Mouse (Mus musculus) lung, embryonic 14.5 days (tissue): Measurements from ENCODE around the gene 4833439L19Rik. TPM values are rescaled to one million over a fixed set of nuclear protein-coding genes. Genes with fewer than 3 reads are reported as not detected.

Experiments
- ATAC-seq: fragments of 200-750 bp; cut with Nextera tagmentation; 2 replicates; pipeline ENCODE4 v1.8.0; 2017; ENCODE audit warnings: mild to moderate bottlenecking, moderate TSS enrichment, moderate library complexity; ENCODE audit not compliant: insufficient read depth
- DNase-seq: peaks from one replicate; pipeline ENCODE4 v3.0.0-alpha.2; 2015
- H3K27ac ChIP-seq: fragments of 300-500 bp; sonication (generic); 2 replicates; pipeline ENCODE4 v1.5.1; 2014; ENCODE audit warnings: low read depth, mild to moderate bottlenecking, moderate library complexity
- H3K27me3 ChIP-seq: fragments of 300-500 bp; sonication (generic); 2 replicates; pipeline ENCODE4 v1.6.1; 2014; ENCODE audit warnings: low read length, control low read depth; ENCODE audit not compliant: insufficient read depth
- H3K36me3 ChIP-seq: fragments of 300-500 bp; sonication (generic); 2 replicates; pipeline ENCODE4 v1.6.1; 2014; ENCODE audit warnings: control low read depth; ENCODE audit not compliant: insufficient read depth
- H3K4me1 ChIP-seq: fragments of 300-500 bp; sonication (generic); 2 replicates; pipeline ENCODE4 v1.6.1; 2014; ENCODE audit warnings: antibody characterized with exemption, control low read depth; ENCODE audit not compliant: insufficient read depth
- H3K4me2 ChIP-seq: fragments of 300-500 bp; sonication (generic); 2 replicates; pipeline ENCODE4 v1.6.1; 2014; ENCODE audit warnings: mild to moderate bottlenecking
- H3K4me3 ChIP-seq: fragments of 300-500 bp; sonication (generic); 2 replicates; pipeline ENCODE4 v1.5.1; 2014; ENCODE audit warnings: low read depth, low read length
- H3K9ac ChIP-seq: fragments of 300-500 bp; sonication (generic); 2 replicates; pipeline ENCODE4 v1.6.1; 2014
- H3K9me3 ChIP-seq: fragments of 300-500 bp; sonication (generic); 2 replicates; pipeline ENCODE4 v1.6.1; 2016; ENCODE audit warnings: low read depth, low read length, control low read depth
- CTCF ChIP-seq: IDR thresholded peaks from 2 replicates; pipeline ENCODE4 v1.5.1; 2016; ENCODE audit warnings: antibody characterized with exemption, low read depth
- WGBS: fragments of 180-500 bp; shearing (Covaris S2); extraction: QIAGEN DNeasy Blood & Tissue Kit; methylation state at CpG from one replicate; pipeline ENCODE4 v1.1.7; 2014; 5-methylcytosine and 5-hydroxymethylcytosine counted together
- polyA plus RNA-seq: library from polyadenylated mRNA; unstranded; fragments of >200 nt; fragmentation: Nextera tagmentation; extraction: Ambion mirVana; gene quantifications from 2 replicates; pipeline ENCODE4 v1.2.1, GENCODE M21; 2014

4833439L19Rik gene
- polyA plus RNA-seq, 1 experiment from 2014 or later, result 137 TPM

DNA sequence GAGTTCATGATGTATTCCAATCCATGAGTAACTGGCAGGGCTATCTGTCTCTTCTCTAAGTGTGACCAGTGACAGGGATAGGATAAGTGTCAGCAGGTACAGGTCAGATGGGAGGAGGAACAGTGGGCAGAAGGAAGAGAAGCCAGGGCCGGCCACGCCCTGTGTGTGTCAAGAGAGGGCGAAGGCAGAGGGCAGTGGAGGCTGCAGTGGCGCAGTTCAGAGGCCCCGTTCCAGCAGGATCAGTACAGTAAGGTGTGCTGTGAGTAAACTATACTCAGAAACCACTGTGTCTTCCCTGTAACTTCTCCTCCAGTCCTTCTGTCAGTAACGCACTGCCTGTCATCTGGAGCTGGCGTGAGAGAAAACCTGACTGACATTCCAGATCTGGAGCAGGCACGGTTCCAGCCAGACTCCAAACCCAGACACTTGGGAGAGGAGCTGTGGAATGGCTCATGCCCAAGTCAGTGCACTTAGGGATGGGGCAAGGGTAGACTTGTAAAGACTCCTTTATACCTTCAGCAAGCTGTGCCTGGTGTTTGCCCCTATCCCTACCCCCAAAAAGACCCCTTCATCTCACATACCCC is 31.0 kb upstream of the 4833439L19Rik start:
- no peak for TF ChIP-seq CTCF
- DNase-seq, result no peak
- WGBS, result 71% methylated on average over 8 of the region's 8 CpGs
- no peaks in the 10 kb centered on the region for H3K27me3 ChIP-seq
- no peak overlapping the region for H3K4me2 ChIP-seq
- H3K36me3 ChIP-seq, result peaks cover 27% of the 10 kb centered on the region
- H3K9me3 ChIP-seq, result no peaks in the 10 kb centered on the region
- no peak for ATAC-seq
- H3K9ac ChIP-seq, result peak overlapping the region; percentile 13; the same call in 1 of the 2 replicates
- H3K4me1 ChIP-seq, result no peaks in the 10 kb centered on the region
- H3K27ac ChIP-seq, result 0 out of 2 replicates have a peak overlapping the region, but pooled peaks have one; percentile 2
- H3K4me3 ChIP-seq, result no peak overlapping the region

DNA sequence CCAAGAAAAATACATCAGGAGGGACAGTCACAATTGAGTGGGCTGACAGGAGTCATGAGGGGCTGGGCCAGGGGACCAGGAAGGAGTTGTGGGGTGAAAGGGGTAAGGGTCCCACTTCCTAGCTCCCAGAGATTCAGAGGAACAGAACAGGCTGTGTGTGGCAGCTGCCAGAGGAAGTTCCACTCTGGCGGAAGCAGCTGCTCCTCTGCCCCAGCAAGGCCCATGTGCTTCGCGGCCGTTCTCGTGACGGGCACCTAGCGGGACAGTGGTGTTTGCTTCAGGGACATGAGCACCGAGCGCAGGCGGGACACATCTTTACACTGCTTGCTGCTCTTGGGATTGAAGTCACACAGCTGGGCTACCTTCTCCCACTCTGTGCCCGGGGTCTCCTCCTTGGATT is 28.4 kb upstream of the 4833439L19Rik start:
- Histone ChIP-seq H3K9me3 (no peaks in the 10 kb centered on the region), H3K4me3 (no peak overlapping the region), H3K4me1 (peaks cover 4% of the 10 kb centered on the region; the same call in 1 of the 2 replicates), H3K36me3 (peaks cover 27% of the 10 kb centered on the region), H3K4me2 (no peak overlapping the region), H3K27me3 (no peaks in the 10 kb centered on the region), H3K27ac (no peak overlapping the region), H3K9ac (no peak overlapping the region)
- 82% methylated on average over 11 of the region's 11 CpGs for WGBS
- TF ChIP-seq CTCF, result no peak
- ATAC-seq, result no peak
- no peak for DNase-seq

DNA sequence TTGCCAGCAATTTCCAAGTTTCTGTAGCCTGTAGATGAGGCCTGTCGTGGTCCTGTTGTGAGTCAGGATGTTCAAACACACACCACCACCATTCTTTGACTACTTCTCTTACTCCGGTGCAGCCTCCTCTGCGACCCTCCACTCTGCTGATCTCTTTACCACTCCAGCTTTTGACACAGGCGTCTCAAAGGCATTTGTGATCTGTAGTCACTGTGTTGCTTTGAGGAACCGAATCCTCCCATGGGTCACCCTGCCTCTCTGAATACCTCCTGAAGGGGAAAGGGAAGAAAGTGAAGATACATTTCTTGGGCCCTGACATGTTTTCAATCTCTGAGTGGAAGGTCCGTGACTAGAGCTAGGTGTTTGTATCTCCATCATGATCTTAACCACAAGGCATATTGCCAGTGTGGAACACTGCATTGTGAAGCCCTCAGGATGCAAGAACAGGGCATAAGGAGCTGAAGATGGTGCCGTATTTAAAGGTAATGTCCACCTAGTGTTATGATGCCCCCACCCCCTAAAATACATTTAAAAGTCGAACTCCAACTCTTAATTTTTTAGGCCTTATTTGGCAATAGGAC is 26.6 kb upstream of the 4833439L19Rik start:
- TF ChIP-seq CTCF, result no peak
- Histone ChIP-seq H3K4me2 (no peak overlapping the region), H3K9ac (no peak overlapping the region), H3K27me3 (no peaks in the 10 kb centered on the region), H3K4me3 (no peak overlapping the region), H3K9me3 (no peaks in the 10 kb centered on the region), H3K36me3 (peaks cover 32% of the 10 kb centered on the region), H3K4me1 (peaks cover 4% of the 10 kb centered on the region; the same call in 1 of the 2 replicates), H3K27ac (no peak overlapping the region)
- ATAC-seq (no peak), DNase-seq (no peak)
- whole genome bisulfite sequencing, result 90% methylated on average over 8 of the region's 8 CpGs

- peaks cover 40% of the 10 kb centered on the region for H3K36me3 ChIP-seq
- H3K4me2 ChIP-seq, result peak within 1 kb of the TSS; percentile 87
- no peaks in the 10 kb centered on the region for H3K9me3 ChIP-seq
- DNase-seq (peak; percentile 100), ATAC-seq (peak; percentile 99)
- peaks cover 4% of the 10 kb centered on the region; the same call in 1 of the 2 replicates for H3K4me1 ChIP-seq
- WGBS, result under 1% methylated on average over 51 of the region's 51 CpGs
- H3K27me3 ChIP-seq, result no peaks in the 10 kb centered on the region
- no peak for TF ChIP-seq CTCF
- H3K9ac ChIP-seq, result peak within 1 kb of the TSS; percentile 87
- H3K27ac ChIP-seq, result peak within 1 kb of the TSS; percentile 83
- H3K4me3 ChIP-seq, result peak within 1 kb of the TSS; percentile 85
These were observed 25.0 kb upstream of the 4833439L19Rik start, which contains the start of the genes Nop16 and Higd2a for GRCm38 (mm10) chr13:54589996-54590951. Nop16 (minus strand) TSS chr13:54590090. Higd2a (plus strand) TSS chr13:54590207.

DNA sequence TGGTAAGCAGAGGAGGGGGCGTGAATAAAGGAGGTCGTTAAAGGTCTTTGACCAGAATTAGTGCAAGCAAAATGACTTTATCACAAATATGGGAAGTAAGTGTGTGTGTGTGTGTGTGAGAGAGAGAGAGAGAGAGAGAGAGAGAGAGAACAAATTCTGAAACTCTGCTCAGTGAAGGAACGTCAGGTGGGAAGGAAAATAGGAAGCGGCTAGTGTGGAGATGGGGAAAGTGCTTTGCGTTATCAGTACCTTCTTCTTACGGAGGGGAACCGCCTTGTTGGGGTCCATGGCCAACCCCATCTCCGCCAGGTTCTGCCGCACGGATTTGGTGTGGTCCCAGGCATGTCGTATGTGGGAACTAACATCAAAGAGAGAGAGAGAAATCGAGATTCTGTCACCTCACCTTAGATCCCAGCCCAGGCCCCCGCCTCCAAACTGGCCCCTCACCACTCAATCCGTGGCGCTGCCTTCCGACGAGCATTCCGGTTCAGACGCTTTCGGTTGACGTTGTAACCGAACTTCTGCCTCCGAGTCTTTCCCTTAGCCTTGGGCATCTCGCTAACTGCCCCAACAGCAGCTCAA is 24.3 kb upstream of the 4833439L19Rik start:
- TF ChIP-seq CTCF, result no peak
- peak overlapping the region; percentile 85 for H3K4me3 ChIP-seq
- no peak for ATAC-seq
- no peaks in the 10 kb centered on the region for H3K9me3 ChIP-seq
- H3K27me3 ChIP-seq, result no peaks in the 10 kb centered on the region
- peak overlapping the region; percentile 87 for H3K9ac ChIP-seq
- H3K4me1 ChIP-seq, result peaks cover 4% of the 10 kb centered on the region; the same call in 1 of the 2 replicates
- H3K27ac ChIP-seq, result peak overlapping the region; percentile 56; the same call in 1 of the 2 replicates
- peaks cover 47% of the 10 kb centered on the region for H3K36me3 ChIP-seq
- DNase-seq, result no peak
- H3K4me2 ChIP-seq, result peak overlapping the region; percentile 70
- 2% methylated on average over 24 of the region's 24 CpGs for WGBS

- WGBS, result 82% methylated on average over 11 of the region's 11 CpGs
- no peaks in the 10 kb centered on the region for H3K27me3 ChIP-seq
- peaks cover 72% of the 10 kb centered on the region for H3K36me3 ChIP-seq
- TF ChIP-seq CTCF, result no peak
- peaks cover 4% of the 10 kb centered on the region; the same call in 1 of the 2 replicates for H3K4me1 ChIP-seq
- ATAC-seq (no peak), DNase-seq (no peak)
- H3K4me3 ChIP-seq, result no peak overlapping the region
- H3K9ac ChIP-seq, result no peak overlapping the region
- no peak overlapping the region for H3K4me2 ChIP-seq
- no peaks in the 10 kb centered on the region for H3K9me3 ChIP-seq
- H3K27ac ChIP-seq, result no peak overlapping the region
These were observed 20.6 kb upstream of the 4833439L19Rik start for GRCm38 (mm10) chr13:54585831-54586230.
